Mouse (Mus musculus) common myeloid progenitor, adult 5-6 weeks (primary cell): ENCODE measurements around the gene Xlr5b. TPM values are rescaled to one million over a fixed set of nuclear protein-coding genes. Genes with fewer than 3 reads are reported as not detected.
"Not testable (repeated sequence)": the region's sequence is repeated elsewhere in the genome, so short reads cannot be mapped to it uniquely, and the experiment has no call there.

ENCODE experiments used
- ATAC-seq: replicated peaks from 2 replicates; pipeline ENCODE4 v1.8.0; 2016; ENCODE audit warnings: low read depth, mild to moderate bottlenecking, moderate TSS enrichment, inconsistent platforms; ENCODE audit not compliant: poor library complexity, severe bottlenecking
- total RNA-seq: library from RNA; stranded (forward); fragments of 200-1000, 187-1606 nt; gene quantifications from 2 replicates; pipeline ENCODE4 v1.2.3, GENCODE M21; 2017

Xlr5b gene
- total RNA-seq = not detected in 2 replicates

DNA sequence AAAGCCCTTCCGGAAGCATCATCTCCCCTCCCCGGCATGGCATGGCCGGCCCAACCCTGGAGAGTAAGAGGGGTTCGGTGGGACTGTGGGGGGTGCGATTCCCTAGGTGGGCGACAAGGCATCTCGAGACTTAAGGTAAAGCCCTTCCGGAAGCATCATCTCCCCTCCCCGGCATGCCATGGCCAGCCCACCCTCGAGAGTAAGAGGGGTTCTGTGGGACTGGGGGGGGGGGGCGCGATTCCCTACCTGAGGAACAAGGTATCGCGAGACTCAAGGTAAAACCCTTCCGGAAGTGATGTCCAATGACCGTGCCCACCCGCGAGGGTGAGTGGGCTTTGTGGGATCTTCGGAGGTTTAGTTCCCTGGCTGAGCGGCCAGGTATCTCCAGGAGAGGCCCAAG lies at the start of gene Xlr5b:
TSS of gene Xlr5b (plus strand) at position 301 of the 400 bp plus-strand sequence.
- ATAC-seq = not testable (repeated sequence)

DNA sequence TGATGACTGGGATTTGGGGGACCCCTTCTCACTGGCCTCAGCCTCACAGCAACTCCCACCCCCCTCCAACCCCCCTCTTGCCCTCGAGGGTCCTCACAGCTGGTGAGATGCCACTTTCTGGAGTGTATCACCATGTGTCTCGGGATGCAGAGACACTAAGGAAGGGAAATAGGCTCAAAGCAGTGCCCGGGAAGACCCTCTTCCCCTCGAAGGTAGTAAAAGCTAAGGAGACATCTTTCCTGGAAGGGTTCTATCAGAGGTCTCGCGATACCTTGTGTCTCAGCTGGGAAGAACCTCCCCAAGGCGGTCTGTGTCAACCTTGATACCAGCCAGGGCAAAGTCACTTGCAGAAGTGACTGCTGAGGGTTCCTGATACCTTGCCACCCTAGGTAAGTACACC lies 31.8 kb upstream of the Xlr5b start, which contains the start of gene Gm14685:
TSS of gene Gm14685 (plus strand) at position 301 of the 400 bp plus-strand sequence.
- not testable (repeated sequence) for ATAC-seq

DNA sequence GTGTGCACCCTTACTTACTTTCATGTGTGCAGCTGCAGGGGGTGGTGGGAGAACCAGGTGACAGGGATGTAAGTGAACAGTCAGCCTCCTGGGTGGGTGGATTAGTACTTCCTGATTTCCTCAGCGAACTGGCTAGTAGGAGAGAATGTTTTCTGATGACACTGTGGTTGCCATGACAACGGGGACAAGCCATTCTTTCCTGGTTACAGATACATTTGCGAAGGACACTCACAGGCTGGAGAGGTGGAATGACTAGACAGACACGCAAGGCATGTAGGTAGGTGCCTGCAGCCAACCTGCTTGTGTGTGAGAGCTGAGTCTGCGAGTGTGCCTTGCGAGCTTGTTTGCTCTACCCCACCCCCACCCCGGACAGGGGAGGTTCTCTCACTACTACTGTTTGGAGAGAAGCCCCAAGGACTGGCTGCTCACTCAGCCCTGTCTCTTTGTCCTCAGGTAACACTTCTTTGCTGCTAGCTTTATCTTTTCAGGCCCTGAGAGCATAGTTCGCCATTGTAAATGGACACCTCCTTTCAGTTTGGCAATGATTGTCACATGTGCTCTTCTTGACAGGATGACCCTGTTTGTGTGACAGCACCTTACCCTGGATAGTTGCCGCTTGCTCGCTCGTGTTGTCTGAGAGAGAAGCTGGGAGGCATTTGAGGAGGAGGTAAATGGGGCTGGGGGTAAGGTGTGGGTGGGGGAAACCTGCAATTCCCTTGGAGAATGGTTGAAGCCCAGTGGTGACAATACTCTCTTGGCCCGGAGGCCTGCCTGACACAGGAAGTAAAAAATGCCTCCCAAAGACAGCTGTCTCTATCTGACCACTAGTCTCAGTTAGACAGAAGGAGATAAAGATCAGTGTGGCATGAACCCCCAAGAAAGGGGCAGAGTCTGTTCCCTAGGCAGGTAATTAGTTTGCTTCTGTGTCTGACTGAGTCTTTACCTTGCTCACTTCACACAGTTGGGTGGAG lies 25.5 kb upstream of the Xlr5b start:
- peak; percentile 96 for ATAC-seq

DNA sequence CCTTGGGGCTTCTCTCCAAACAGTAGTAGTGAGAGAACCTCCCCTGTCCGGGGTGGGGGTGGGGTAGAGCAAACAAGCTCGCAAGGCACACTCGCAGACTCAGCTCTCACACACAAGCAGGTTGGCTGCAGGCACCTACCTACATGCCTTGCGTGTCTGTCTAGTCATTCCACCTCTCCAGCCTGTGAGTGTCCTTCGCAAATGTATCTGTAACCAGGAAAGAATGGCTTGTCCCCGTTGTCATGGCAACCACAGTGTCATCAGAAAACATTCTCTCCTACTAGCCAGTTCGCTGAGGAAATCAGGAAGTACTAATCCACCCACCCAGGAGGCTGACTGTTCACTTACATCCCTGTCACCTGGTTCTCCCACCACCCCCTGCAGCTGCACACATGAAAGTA lies 5.4 kb upstream of the Xlr5b start:
- ATAC-seq = peak; percentile 92

DNA sequence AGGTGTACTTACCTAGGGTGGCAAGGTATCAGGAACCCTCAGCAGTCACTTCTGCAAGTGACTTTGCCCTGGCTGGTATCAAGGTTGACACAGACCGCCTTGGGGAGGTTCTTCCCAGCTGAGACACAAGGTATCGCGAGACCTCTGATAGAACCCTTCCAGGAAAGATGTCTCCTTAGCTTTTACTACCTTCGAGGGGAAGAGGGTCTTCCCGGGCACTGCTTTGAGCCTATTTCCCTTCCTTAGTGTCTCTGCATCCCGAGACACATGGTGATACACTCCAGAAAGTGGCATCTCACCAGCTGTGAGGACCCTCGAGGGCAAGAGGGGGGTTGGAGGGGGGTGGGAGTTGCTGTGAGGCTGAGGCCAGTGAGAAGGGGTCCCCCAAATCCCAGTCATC lies 754 bp downstream of the Xlr5b start, which contains the start of gene DXBay18:
TSS of gene DXBay18 (minus strand) at position 101 of the 400 bp plus-strand sequence.
- not testable (repeated sequence) for ATAC-seq

DNA sequence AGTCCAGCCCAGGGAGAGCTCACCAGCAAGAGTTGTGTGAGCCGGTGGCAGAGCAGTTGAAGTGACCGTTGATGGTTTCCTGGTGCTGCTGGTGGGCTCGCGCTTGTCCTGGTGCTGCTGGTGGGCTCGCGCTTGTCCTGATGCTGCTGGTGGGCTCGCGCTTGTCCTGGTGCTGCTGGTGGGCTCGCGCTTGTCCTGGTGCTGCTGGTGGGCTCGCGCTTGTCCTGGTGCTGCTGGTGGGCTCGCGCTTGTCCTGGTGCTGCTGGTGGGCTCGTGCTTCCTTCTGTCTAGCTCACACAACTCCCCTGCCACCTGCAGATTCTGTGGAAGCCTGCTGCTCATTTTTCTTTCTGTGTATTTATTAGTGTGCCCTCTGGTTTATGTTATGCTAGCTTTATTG lies 28.3 kb downstream of the Xlr5b start, which contains the start of gene Spin2d:
TSS of gene Spin2d (minus strand) at position 101 of the 400 bp plus-strand sequence.
- ATAC-seq = not testable (repeated sequence)

GRCm38 (mm10) chrX:73191934-73192333 lies 43.3 kb downstream of the Xlr5b start, which contains the start of gene Xlr3b:
Gene Xlr3b, plus strand, starts transcription at chrX:73192207.
- ATAC-seq = peak; percentile 60

Other genes with a start within 250 kb of the Xlr5b start
- 112 and 130 TPM in 2 replicates for gene Cetn2, start 230.4 kb upstream of the Xlr5b start, total RNA-seq
- 13.9 and 14.2 TPM in 2 replicates for gene Nsdhl, start 230.2 kb upstream of the Xlr5b start, total RNA-seq
- 0.34 TPM in 1 of 2 replicates, not detected in the other for gene Zfp185, start 161.5 kb upstream of the Xlr5b start, total RNA-seq
- gene Pnma5, start 111.7 kb upstream of the Xlr5b start, total RNA-seq = not detected in 2 replicates
- gene Pnma3, start 84.0 kb upstream of the Xlr5b start, total RNA-seq = not detected in 2 replicates
- gene Xlr4a, start 66.3 kb upstream of the Xlr5b start, total RNA-seq = 11.7 and 42.1 TPM in 2 replicates
- gene Xlr3a, start 51.7 kb upstream of the Xlr5b start, total RNA-seq = 4.1 and 8.2 TPM in 2 replicates
- gene Gm14685, start 31.7 kb upstream of the Xlr5b start, total RNA-seq = not detected in 2 replicates
- not detected in 2 replicates for gene DXBay18, start 654 bp downstream of the Xlr5b start, total RNA-seq
- gene Spin2d, start 28.2 kb downstream of the Xlr5b start, total RNA-seq = 1.1 TPM in 1 of 2 replicates, not detected in the other
- gene Xlr3b, start 43.4 kb downstream of the Xlr5b start, total RNA-seq = 3.2 and 7.7 TPM in 2 replicates
- 20.1 and 36.6 TPM in 2 replicates for gene Xlr4b, start 65.5 kb downstream of the Xlr5b start, total RNA-seq
- 4.7 and 7.4 TPM in 2 replicates for gene F8a, start 79.5 kb downstream of the Xlr5b start, total RNA-seq
- gene Xlr4c, start 94.3 kb downstream of the Xlr5b start, total RNA-seq = 5.8 and 6.2 TPM in 2 replicates
- gene Xlr3c, start 116.6 kb downstream of the Xlr5b start, total RNA-seq = not detected in 2 replicates
- not detected in 2 replicates for gene Xlr5a, start 144.2 kb downstream of the Xlr5b start, total RNA-seq
- not detected in 2 replicates for gene Xlr5c, start 144.2 kb downstream of the Xlr5b start, total RNA-seq
- not detected in 2 replicates for gene Gm45015, start 188.0 kb downstream of the Xlr5b start, total RNA-seq
- 9.8 and 10.1 TPM in 2 replicates for gene Zfp275, start 193.8 kb downstream of the Xlr5b start, total RNA-seq
- gene Gm18336, start 249.9 kb downstream of the Xlr5b start, total RNA-seq = not detected in 2 replicates